Mouse (Mus musculus): ENCODE results near the gene Crip1. TPM values are rescaled to one million over a fixed set of nuclear protein-coding genes. Genes with fewer than 3 reads are reported as not detected.

The Crip1 gene
- total RNA-seq, 1 experiment = 173 TPM

DNA sequence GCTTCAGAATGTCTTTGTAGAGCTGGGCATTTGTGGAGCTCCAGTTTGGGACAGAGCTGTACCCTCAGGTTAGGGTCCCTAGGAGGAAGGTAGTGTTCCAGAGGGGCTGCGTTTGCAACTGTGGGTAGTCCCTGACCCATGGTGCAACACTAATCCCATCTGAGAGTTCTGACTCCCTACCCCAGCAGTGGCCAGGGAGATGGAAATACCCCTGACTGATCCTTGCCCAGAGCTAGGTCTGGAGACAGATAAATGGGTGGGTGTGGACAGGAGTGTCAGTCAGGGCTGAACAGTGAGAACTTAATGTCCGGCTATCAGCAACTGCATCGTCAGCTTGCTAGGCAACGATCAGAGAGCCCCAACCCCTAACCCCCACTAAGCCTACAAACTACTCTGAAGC, 4.5 kb downstream of the Crip1 start:
- DNase-seq (ENCODE audit: low read depth, low spot score) = no peak
- no peak for TF ChIP-seq HCFC1 (IDR thresholded peaks at IDR 0.05; ENCODE audit: borderline replicate concordance, insufficient read depth, low read length)
- TF ChIP-seq CHD2 (IDR thresholded peaks at IDR 0.05; ENCODE audit: low read depth, low read length) = no peak
- TF ChIP-seq ZC3H11A (IDR thresholded peaks at IDR 0.05; ENCODE audit: borderline replicate concordance, low read depth, low read length) = no peak
- TF ChIP-seq ZNF384 (IDR thresholded peaks at IDR 0.05; ENCODE audit: low read depth, low read length) = no peak
- no peak for TF ChIP-seq MAFK (IDR thresholded peaks at IDR 0.05; ENCODE audit: insufficient read depth, low read depth, low read length)
- H3K9me3 ChIP-seq (ENCODE audit: control insufficient read depth, insufficient read depth, low read depth, low read length) = no peaks in the 10 kb centered on the region
- no peak overlapping the region for H3K9ac ChIP-seq (ENCODE audit: insufficient read depth, low read depth, low read length, poor library complexity, severe bottlenecking)
- peaks cover 5% of the 10 kb centered on the region; the same call in 1 of the 2 replicates for H3K36me3 ChIP-seq (ENCODE audit: control insufficient read depth, insufficient read depth, low read length, poor library complexity, severe bottlenecking)
- H3K4me3 ChIP-seq (ENCODE audit: insufficient read depth in 1 of 2, low read depth in 1 of 2, low read length in 2 of 2, poor library complexity in 1 of 2, severe bottlenecking in 1 of 2) = no peak overlapping the region
- in situ Hi-C loops (cut with MboI; ENCODE audit: low sequenced_read_pairs in 2 of 2, unreplicated experiment in 2 of 2) = no loop called here
- no peak overlapping the region for H3K27ac ChIP-seq (ENCODE audit: insufficient read depth, low read depth, low read length, poor library complexity, severe bottlenecking)
- peaks cover 4 to 48% of the 10 kb centered on the region in 2 experiments for H3K4me1 ChIP-seq (ENCODE audit: control insufficient read depth in 2 of 2, insufficient read depth in 2 of 2, low read length in 2 of 2, poor library complexity in 1 of 2)

DNA sequence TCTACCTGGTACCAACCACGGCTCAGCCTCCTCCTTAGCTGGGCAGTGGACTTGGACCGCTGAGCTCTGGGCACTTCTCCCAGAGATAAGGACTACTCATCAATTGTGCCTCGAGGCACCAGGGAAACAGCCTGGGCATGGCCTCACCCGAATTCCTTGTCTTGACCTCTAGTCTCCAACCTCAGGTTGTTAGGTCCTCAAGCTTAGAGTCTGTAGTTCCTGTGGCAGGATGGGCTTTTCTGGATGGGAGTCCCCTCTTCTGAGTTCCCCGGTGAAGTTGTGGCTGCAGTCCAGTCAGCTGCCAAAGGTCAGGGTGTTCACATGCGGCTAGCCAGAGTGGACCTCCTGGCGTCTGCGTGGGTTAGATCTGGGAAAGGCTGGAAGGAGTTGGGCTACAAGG, 4.9 kb downstream of the Crip1 start:
- TF ChIP-seq HCFC1 (IDR thresholded peaks at IDR 0.05; ENCODE audit: borderline replicate concordance, insufficient read depth, low read length) (no peak), CHD2 (IDR thresholded peaks at IDR 0.05; ENCODE audit: low read depth, low read length) (no peak), MAFK (IDR thresholded peaks at IDR 0.05; ENCODE audit: insufficient read depth, low read depth, low read length) (no peak), ZNF384 (IDR thresholded peaks at IDR 0.05; ENCODE audit: low read depth, low read length) (no peak), ZC3H11A (IDR thresholded peaks at IDR 0.05; ENCODE audit: borderline replicate concordance, low read depth, low read length) (no peak)
- no peak overlapping the region for H3K9ac ChIP-seq (ENCODE audit: insufficient read depth, low read depth, low read length, poor library complexity, severe bottlenecking)
- H3K9me3 ChIP-seq (ENCODE audit: control insufficient read depth, insufficient read depth, low read depth, low read length) = no peaks in the 10 kb centered on the region
- H3K4me1 ChIP-seq (ENCODE audit: control insufficient read depth in 2 of 2, insufficient read depth in 2 of 2, low read length in 2 of 2, poor library complexity in 1 of 2) = peaks cover 4 to 46% of the 10 kb centered on the region in 2 experiments
- no peak overlapping the region for H3K27ac ChIP-seq (ENCODE audit: insufficient read depth, low read depth, low read length, poor library complexity, severe bottlenecking)
- no peak for DNase-seq (ENCODE audit: low read depth, low spot score)
- peaks cover 4% of the 10 kb centered on the region; the same call in 1 of the 2 replicates for H3K36me3 ChIP-seq (ENCODE audit: control insufficient read depth, insufficient read depth, low read length, poor library complexity, severe bottlenecking)
- in situ Hi-C loops (cut with MboI; ENCODE audit: low sequenced_read_pairs in 2 of 2, unreplicated experiment in 2 of 2) = no loop called here
- H3K4me3 ChIP-seq (ENCODE audit: insufficient read depth in 1 of 2, low read depth in 1 of 2, low read length in 2 of 2, poor library complexity in 1 of 2, severe bottlenecking in 1 of 2) = peak overlapping the region in 1 of 2 experiments; percentile 80; a peak in 1 of 4 replicates

GRCm38 (mm10) chr12:113151661-113152271, 5.7 kb downstream of the Crip1 start:
- peaks cover 4 to 43% of the 10 kb centered on the region in 2 experiments for H3K4me1 ChIP-seq (ENCODE audit: control insufficient read depth in 2 of 2, insufficient read depth in 2 of 2, low read length in 2 of 2, poor library complexity in 1 of 2)
- H3K4me3 ChIP-seq (ENCODE audit: insufficient read depth in 1 of 2, low read depth in 1 of 2, low read length in 2 of 2, poor library complexity in 1 of 2, severe bottlenecking in 1 of 2) = peak overlapping the region; percentile 63 to 80
- no peak overlapping the region for H3K27ac ChIP-seq (ENCODE audit: insufficient read depth, low read depth, low read length, poor library complexity, severe bottlenecking)
- TF ChIP-seq CHD2 (IDR thresholded peaks at IDR 0.05; ENCODE audit: low read depth, low read length) (no peak), MAFK (IDR thresholded peaks at IDR 0.05; ENCODE audit: insufficient read depth, low read depth, low read length) (no peak)
- H3K9me3 ChIP-seq (ENCODE audit: control insufficient read depth, insufficient read depth, low read depth, low read length) = no peaks in the 10 kb centered on the region
- no peak for DNase-seq (ENCODE audit: low read depth, low spot score)
- in situ Hi-C loops (cut with MboI; ENCODE audit: low sequenced_read_pairs in 2 of 2, unreplicated experiment in 2 of 2) = no loop called here
- peak overlapping the region; percentile 32 for H3K9ac ChIP-seq (ENCODE audit: insufficient read depth, low read depth, low read length, poor library complexity, severe bottlenecking)
- H3K36me3 ChIP-seq (ENCODE audit: control insufficient read depth, insufficient read depth, low read length, poor library complexity, severe bottlenecking) = peaks cover 4% of the 10 kb centered on the region; the same call in 1 of the 2 replicates

DNA sequence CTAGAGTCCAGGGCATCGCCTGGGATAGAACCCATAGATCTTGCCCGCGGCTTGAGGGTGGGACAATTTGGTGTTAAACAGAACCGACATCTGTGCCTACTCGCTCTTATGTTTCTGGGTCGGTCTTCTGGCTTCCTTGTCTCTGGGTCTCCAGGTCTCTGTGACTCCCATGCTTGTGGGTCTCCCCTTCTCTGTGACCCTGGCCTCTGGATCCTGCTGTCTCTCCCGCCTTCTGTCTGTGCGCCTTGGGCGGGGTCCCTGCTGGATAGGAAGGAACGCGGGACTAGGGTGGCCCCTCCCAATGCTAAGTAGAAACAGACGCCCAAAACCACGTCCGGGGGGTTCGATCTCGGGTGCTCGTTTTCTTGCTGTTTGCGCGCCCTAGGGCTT, 6.2 kb downstream of the Crip1 start:
- Histone ChIP-seq H3K27ac (ENCODE audit: insufficient read depth, low read depth, low read length, poor library complexity, severe bottlenecking) (no peak overlapping the region), H3K36me3 (ENCODE audit: control insufficient read depth, insufficient read depth, low read length, poor library complexity, severe bottlenecking) (peaks cover 4% of the 10 kb centered on the region; the same call in 1 of the 2 replicates), H3K9me3 (ENCODE audit: control insufficient read depth, insufficient read depth, low read depth, low read length) (no peaks in the 10 kb centered on the region), H3K4me1 (ENCODE audit: control insufficient read depth in 2 of 2, insufficient read depth in 2 of 2, low read length in 2 of 2, poor library complexity in 1 of 2) (peaks cover 4 to 43% of the 10 kb centered on the region in 2 experiments), H3K4me3 (ENCODE audit: insufficient read depth in 1 of 2, low read depth in 1 of 2, low read length in 2 of 2, poor library complexity in 1 of 2, severe bottlenecking in 1 of 2) (peak overlapping the region; percentile 63 to 80), H3K9ac (ENCODE audit: insufficient read depth, low read depth, low read length, poor library complexity, severe bottlenecking) (peak overlapping the region; percentile 28)
- TF ChIP-seq HCFC1 (IDR thresholded peaks at IDR 0.05; ENCODE audit: borderline replicate concordance, insufficient read depth, low read length) = no peak
- TF ChIP-seq ZC3H11A (IDR thresholded peaks at IDR 0.05; ENCODE audit: borderline replicate concordance, low read depth, low read length) = no peak
- no peak for TF ChIP-seq CHD2 (IDR thresholded peaks at IDR 0.05; ENCODE audit: low read depth, low read length)
- no peak for TF ChIP-seq ZNF384 (IDR thresholded peaks at IDR 0.05; ENCODE audit: low read depth, low read length)
- TF ChIP-seq MAFK (IDR thresholded peaks at IDR 0.05; ENCODE audit: insufficient read depth, low read depth, low read length) = no peak
- DNase-seq (ENCODE audit: low read depth, low spot score) = no peak
- in situ Hi-C loops (cut with MboI; ENCODE audit: low sequenced_read_pairs in 2 of 2, unreplicated experiment in 2 of 2) = no loop called here

Measured in ES-E14 (cell line).